Mouse (Mus musculus) ES-E14 (cell line): Measurements from ENCODE around the gene Naif1.

Experiments used
- MAFK ChIP-seq: IDR thresholded peaks from 2 replicates; pipeline ENCODE4 v1.6.1; 2014; ENCODE audit warnings: mild to moderate bottlenecking, low read depth, low read length, inconsistent platforms; ENCODE audit not compliant: insufficient read depth
- ZC3H11A ChIP-seq: IDR thresholded peaks from 2 replicates; pipeline ENCODE4 v1.6.1; 2012; ENCODE audit warnings: low read depth, mild to moderate bottlenecking, inconsistent platforms, low read length, borderline replicate concordance
- ZNF384 ChIP-seq: IDR thresholded peaks from 2 replicates; pipeline ENCODE4 v1.6.1; 2012; ENCODE audit warnings: low read depth, low read length, inconsistent platforms

GRCm38 (mm10) chr2:32416556-32416955 is 33.7 kb upstream of the Naif1 start:
- no peak for TF ChIP-seq MAFK
- TF ChIP-seq ZNF384 = no peak
- no peak for TF ChIP-seq ZC3H11A
